25 mouse cellular contexts compared by ENCODE assay signal in the genomic region with DNA sequence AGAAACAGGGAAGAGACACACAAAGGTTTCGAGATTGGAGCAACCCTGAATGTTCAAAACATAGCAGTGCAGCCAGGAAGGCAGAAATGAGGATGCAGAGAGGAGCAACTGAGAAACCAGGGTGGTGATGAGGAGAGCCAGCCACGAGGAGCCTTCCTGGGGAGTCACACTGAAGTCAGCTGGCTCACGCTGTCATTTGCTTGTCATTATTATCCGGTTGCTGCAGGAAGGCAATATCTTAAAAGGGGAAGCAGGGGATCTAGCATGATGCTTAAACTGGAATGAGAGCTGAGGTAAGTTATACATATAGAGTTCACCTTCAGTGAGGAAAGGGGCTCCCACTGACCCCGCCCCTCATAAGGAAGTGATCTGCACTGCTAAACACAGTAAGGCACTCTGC.
DNase-seq lines count a peak whose midpoint lies in the region; ATAC-seq and TF ChIP-seq lines count a peak whose summit lies in the region.
"Had no signal": no experiment of that assay in that cellular context is flagged by ENCODE, and none has a peak within 500 bp of the region (broad histone marks: within the 10 kb centered on the region; RNA-seq: fewer than 3 reads in every experiment).

No protein-coding gene starts in this region.

- H3K27ac ChIP-seq in MEL (ENCODE audit: control insufficient read depth, low read depth, low read length), result no peak overlapping the region
- no peak overlapping the region for H3K27ac ChIP-seq in hindbrain, embryonic 16.5 days (ENCODE audit: low read depth, low read length)
- H3K27ac ChIP-seq in limb, embryonic 10.5 days, result no peak overlapping the region

- H3K4me1 ChIP-seq in MEL (ENCODE audit: control insufficient read depth in 1 of 2, insufficient read depth in 2 of 2, low read length in 2 of 2), result peaks cover 3 to 9% of the 10 kb centered on the region in 2 experiments; a peak in 3 of 4 replicates
- no peaks in the 10 kb centered on the region for H3K4me1 ChIP-seq in hindbrain, embryonic 16.5 days (ENCODE audit: control insufficient read depth, insufficient read depth, low read depth, low read length)
- H3K4me1 ChIP-seq in limb, embryonic 10.5 days, result no peaks in the 10 kb centered on the region

- DNase-seq in heart, adult 11 months, result peak; percentile 43
- no peak for DNase-seq in heart, postnatal 36 days
- DNase-seq in MEL (ENCODE audit: low read depth, low spot score), result peak; percentile 82
- DNase-seq in MEL-GATA-1-ER (ENCODE audit: extremely low read depth, low read depth), result peak; percentile 69
- no peak for DNase-seq in limb, embryonic 10.5 days (ENCODE audit: low spot score)
- DNase-seq in adrenal gland, adult (ENCODE audit: inconsistent age in 2 of 2, low spot score in 1 of 2), result no peak
- DNase-seq: adrenal gland, adult 2 months; adrenal gland, adult 8-10 months; adrenal gland, postnatal 10 days; adrenal gland, postnatal 14 days; adrenal gland, postnatal 25 days; adrenal gland, postnatal 36 days; B cell, adult 2 months; cerebellum, adult 11 months; cerebellum, adult 11-12 months; cerebellum, adult 18-20 months; cerebellum, adult 2 months; cerebellum, adult 8-10 months had no signal

- ATAC-seq in common myeloid progenitor, adult 5-6 weeks (replicated peaks; ENCODE audit: low read depth, poor library complexity, severe bottlenecking), result 0 out of 2 replicates have a peak, but pooled peaks have one; percentile 47
- no peak for ATAC-seq in hindbrain, embryonic 16.5 days
- ATAC-seq: activated CD4-positive, CD25-positive, alpha-beta regulatory T cell, adult 4 months; CD4-positive, CD25-positive, alpha-beta regulatory T cell, adult 4 months; Patski had no signal

- no peak overlapping the region for H3K4me2 ChIP-seq in hindbrain, embryonic 16.5 days (ENCODE audit: low read length)

- no peak overlapping the region for H3K4me3 ChIP-seq in MEL (ENCODE audit: control insufficient read depth in 1 of 2, insufficient read depth in 1 of 2, low read depth in 2 of 2, low read length in 2 of 2)
- H3K4me3 ChIP-seq in hindbrain, embryonic 16.5 days (ENCODE audit: low read length), result no peak overlapping the region
- no peak overlapping the region for H3K4me3 ChIP-seq in limb, embryonic 10.5 days

- no peak overlapping the region for H3K9ac ChIP-seq in MEL (ENCODE audit: control insufficient read depth, low read depth, low read length, poor library complexity, severe bottlenecking)
- no peak overlapping the region for H3K9ac ChIP-seq in hindbrain, embryonic 16.5 days (ENCODE audit: low read depth, low read length)

- WGBS in hindbrain, embryonic 16.5 days, result 90% methylated on average over 5 of the region's 5 CpGs
- 93% methylated on average over 5 of the region's 5 CpGs for WGBS in limb, embryonic 10.5 days

- no peak for TF ChIP-seq POLR2A in MEL (IDR thresholded peaks at IDR 0.05; ENCODE audit: control insufficient read depth in 1 of 2, insufficient read depth in 1 of 2, low read depth in 1 of 2, low read length in 2 of 2, poor library complexity in 1 of 2)

- H3K9me3 ChIP-seq in MEL (replicated peaks; ENCODE audit: insufficient read depth, low read length), result no peaks in the 10 kb centered on the region
- H3K9me3 ChIP-seq in hindbrain, embryonic 16.5 days (ENCODE audit: control insufficient read depth, low read length), result no peaks in the 10 kb centered on the region
- no peaks in the 10 kb centered on the region for H3K9me3 ChIP-seq in limb, embryonic 10.5 days (replicated peaks)
- H3K9me3 ChIP-seq: G1E had no signal

- no peak for TF ChIP-seq RAD21 in MEL (IDR thresholded peaks at IDR 0.05; ENCODE audit: low read depth, low read length)

- peak; percentile 70 to 76 for TF ChIP-seq EP300 in MEL (IDR thresholded peaks at IDR 0.05; ENCODE audit: low read depth in 1 of 2, low read length in 2 of 2)

- peaks cover 0 to 5% of the 10 kb centered on the region in 2 experiments; a peak in 2 of 4 replicates for H3K36me3 ChIP-seq in MEL (ENCODE audit: control insufficient read depth in 1 of 2, insufficient read depth in 2 of 2, low read length in 2 of 2)
- no peaks in the 10 kb centered on the region for H3K36me3 ChIP-seq in hindbrain, embryonic 16.5 days (ENCODE audit: control insufficient read depth, insufficient read depth, low read length)
- H3K36me3 ChIP-seq in limb, embryonic 10.5 days, result peaks cover 17% of the 10 kb centered on the region

- no peak for TF ChIP-seq CTCF in MEL (IDR thresholded peaks at IDR 0.05 in 2 of 3, conservative IDR thresholded peaks at IDR 0.05 in 1 of 3; ENCODE audit: control insufficient read depth in 1 of 3, insufficient read depth in 1 of 3, low read depth in 2 of 3, low read length in 3 of 3, poor library complexity in 1 of 3, severe bottlenecking in 1 of 3)

- H3K79me2 ChIP-seq in MEL (ENCODE audit: control insufficient read depth, insufficient read depth, low read length, poor library complexity), result no peaks in the 10 kb centered on the region

- no peaks in the 10 kb centered on the region for H3K27me3 ChIP-seq in MEL (ENCODE audit: control insufficient read depth in 1 of 2, insufficient read depth in 2 of 2, low read length in 2 of 2)
- H3K27me3 ChIP-seq in hindbrain, embryonic 16.5 days (replicated peaks; ENCODE audit: control insufficient read depth, insufficient read depth, low read length), result no peaks in the 10 kb centered on the region
- no peaks in the 10 kb centered on the region for H3K27me3 ChIP-seq in limb, embryonic 10.5 days (ENCODE audit: low read depth, poor library complexity, severe bottlenecking)
- H3K27me3 ChIP-seq: CH12.LX, Patski had no signal

- intact Hi-C loops in heart, postnatal 36 days (cut with DNase I), result no loop called here

TF ChIP-seq in MEL, 35 proteins besides CTCF, POLR2A, EP300 and RAD21:
- TF ChIP-seq SIN3A (IDR thresholded peaks at IDR 0.05; ENCODE audit: low read length) (peak; percentile 91), CHD1 (IDR thresholded peaks at IDR 0.05; ENCODE audit: low read depth, low read length) (no peak), ETS1 (IDR thresholded peaks at IDR 0.05; ENCODE audit: low read depth, low read length) (peak; percentile 92), MAX (IDR thresholded peaks at IDR 0.05; ENCODE audit: low read length) (peak; percentile 80), MAFK (IDR thresholded peaks at IDR 0.05; ENCODE audit: borderline replicate concordance, low read depth, low read length) (no peak), RCOR1 (IDR thresholded peaks at IDR 0.05; ENCODE audit: low read depth, low read length) (peak; percentile 32; the same call in 1 of the 2 replicates), TAL1 (IDR thresholded peaks at IDR 0.05; ENCODE audit: low read length) (peak; percentile 74), TCF12 (IDR thresholded peaks at IDR 0.05; ENCODE audit: low read depth, low read length) (peak; percentile 65), MXI1 (IDR thresholded peaks at IDR 0.05; ENCODE audit: low read depth, low read length) (peak; percentile 90), GATA1 (IDR thresholded peaks at IDR 0.05; ENCODE audit: low read depth, low read length) (peak; percentile 78), BHLHE40 (IDR thresholded peaks at IDR 0.05; ENCODE audit: borderline replicate concordance, low read depth, low read length) (no peak), MYC (IDR thresholded peaks at IDR 0.05; ENCODE audit: low read depth, low read length) (peak; percentile 77)

Comparison
In these comparisons a context has a peak if more than half of its experiments do, and no peak if none do; other contexts are left out.
1. DNase-seq: peak in heart, adult 11 months (single experiment), MEL (single experiment) and MEL-GATA-1-ER (single experiment); none in heart, postnatal 36 days (0 of 2), limb, embryonic 10.5 days (single experiment) and adrenal gland, adult (0 of 2).